Mouse (Mus musculus): ENCODE results near the gene Scarf2.
A peak's percentile ranks its signal among the peaks of the same experiment; 100 is the strongest.

- no peak for TF ChIP-seq MAFK (IDR thresholded peaks at IDR 0.05; ENCODE audit: borderline replicate concordance, low read depth, low read length)
- TF ChIP-seq CTCF (IDR thresholded peaks at IDR 0.05 in 2 of 3, conservative IDR thresholded peaks at IDR 0.05 in 1 of 3; ENCODE audit: control insufficient read depth in 1 of 3, insufficient read depth in 1 of 3, low read depth in 2 of 3, low read length in 3 of 3, poor library complexity in 1 of 3, severe bottlenecking in 1 of 3) = 0 out of 6 replicates have a peak, but pooled peaks of 1 of the 3 experiments have one; percentile 3
- no peak for TF ChIP-seq USF2 (IDR thresholded peaks at IDR 0.05; ENCODE audit: borderline replicate concordance in 1 of 2, insufficient read depth in 1 of 2, low read depth in 1 of 2, low read length in 2 of 2)
- peak; percentile 63 for TF ChIP-seq HCFC1 (IDR thresholded peaks at IDR 0.05; ENCODE audit: low read depth, low read length)
- TF ChIP-seq POLR2A (IDR thresholded peaks at IDR 0.05; ENCODE audit: control insufficient read depth in 1 of 2, insufficient read depth in 1 of 2, low read depth in 1 of 2, low read length in 2 of 2, poor library complexity in 1 of 2) = peak; percentile 76 to 86
- no peak for TF ChIP-seq MYB (IDR thresholded peaks at IDR 0.05; ENCODE audit: low read depth, low read length)
- TF ChIP-seq UBTF (IDR thresholded peaks at IDR 0.05; ENCODE audit: borderline replicate concordance, insufficient read depth, low read depth, low read length) = no peak
- TF ChIP-seq EP300 (IDR thresholded peaks at IDR 0.05; ENCODE audit: low read depth in 1 of 2, low read length in 2 of 2) = no peak
Measured at GRCm38 (mm10) chr16:17807192-17808009, 10.3 kb downstream of the Scarf2 start.
